Mouse (Mus musculus) cerebellum, adult 11-12 months (tissue): ENCODE measurements around the gene Csk.
A peak's percentile ranks its signal among the peaks of the same experiment; 100 is the strongest.

Experiments used
- DNase-seq: peaks from one replicate; pipeline ENCODE4 v3.0.0; 2022

The Csk gene

GRCm38 (mm10) chr9:57598851-57599563, 54.4 kb downstream of the Csk start:
- DNase-seq = no peak

DNA sequence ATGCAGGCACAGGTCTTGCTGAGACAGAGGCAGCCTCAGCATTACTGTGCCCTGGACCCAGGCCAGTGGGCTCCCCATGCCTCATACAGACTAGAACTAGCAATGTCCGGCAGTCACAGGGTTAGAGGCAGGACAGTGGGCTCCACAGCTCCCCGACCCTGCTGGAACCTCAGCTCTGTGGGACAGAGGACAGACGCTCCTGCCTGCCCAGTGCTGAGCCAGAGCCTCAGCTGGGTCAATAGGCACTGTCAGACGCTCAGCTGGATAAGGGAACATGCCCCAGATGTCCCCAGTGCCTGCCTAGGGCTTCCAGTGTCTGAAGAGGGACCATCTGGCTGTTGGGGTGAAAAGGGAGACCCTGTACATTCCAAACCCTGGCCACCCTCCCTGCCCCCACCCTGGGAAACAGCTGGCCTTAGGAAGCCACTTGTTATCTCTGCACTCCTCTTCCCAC, 55.5 kb downstream of the Csk start:
- DNase-seq = no peak

DNA sequence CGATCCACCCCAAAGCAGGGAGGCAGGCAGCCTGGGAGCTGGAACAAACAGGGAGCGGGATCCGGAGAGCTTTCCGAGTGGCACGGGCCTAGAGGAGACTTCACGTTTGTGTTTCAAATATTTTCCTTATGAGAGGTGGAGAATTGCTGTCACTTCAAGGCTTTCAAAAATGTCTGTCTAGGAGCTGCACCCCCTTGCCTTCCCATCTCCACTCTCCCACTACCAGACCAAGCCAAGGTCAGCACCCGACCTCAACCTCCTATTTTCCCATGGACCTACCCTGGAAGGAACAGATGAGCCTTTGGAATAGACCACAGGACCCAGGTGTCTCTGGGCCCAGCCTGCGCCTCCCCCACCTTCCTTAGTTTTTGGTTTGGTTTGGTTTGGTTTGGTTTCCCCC, 56.2 kb downstream of the Csk start:
- DNase-seq = no peak

GRCm38 (mm10) chr9:57594174-57594509, 59.3 kb downstream of the Csk start:
- no peak for DNase-seq

- DNase-seq = no peak
These were observed 59.8 kb downstream of the Csk start for GRCm38 (mm10) chr9:57593454-57594173.

GRCm38 (mm10) chr9:57590726-57591125, 62.7 kb downstream of the Csk start:
- DNase-seq = no peak

- peak; percentile 79 for DNase-seq
These were observed 64.0 kb downstream of the Csk start, which contains the start of gene Ulk3 for GRCm38 (mm10) chr9:57589224-57590126. TSS of gene Ulk3 (plus strand) at chr9:57589452.

DNA sequence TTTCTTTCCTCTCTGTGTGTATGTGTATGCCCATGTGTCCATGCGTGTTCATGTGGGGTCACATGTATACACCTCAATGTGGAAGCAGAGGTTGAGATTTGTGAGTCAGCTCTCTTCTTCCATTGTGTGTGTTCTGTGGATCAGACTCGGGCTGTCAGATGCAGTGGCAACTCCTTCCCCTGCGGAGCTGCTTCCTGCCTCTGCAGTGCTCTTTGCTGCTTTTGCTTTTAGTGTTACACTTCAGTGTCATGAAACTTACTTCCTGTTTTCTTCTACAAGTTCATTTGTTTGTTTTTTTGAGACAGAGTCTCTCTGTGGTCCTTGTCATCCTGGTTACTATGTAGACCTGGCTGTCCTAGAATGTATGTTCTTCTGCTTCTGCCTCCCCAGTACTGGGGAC, 68.4 kb downstream of the Csk start:
- DNase-seq = no peak

- no peak for DNase-seq
These were observed 76.1 kb downstream of the Csk start for GRCm38 (mm10) chr9:57577144-57577849.
